Mouse (Mus musculus): ENCODE results near the gene Prelp.

GRCm38 (mm10) chr1:133861028-133861427 lies 60.2 kb downstream of the Prelp start:
- TF ChIP-seq CTCF (IDR thresholded peaks at IDR 0.05; ENCODE audit: control insufficient read depth, insufficient read depth, insufficient replicate concordance, low read depth, low read length) (no peak), POLR2A (IDR thresholded peaks at IDR 0.05; ENCODE audit: control insufficient read depth, low read depth, low read length) (no peak)

Measured in testis, adult 2 months (tissue).